Mouse (Mus musculus) T-cell, adult 66 days (primary cell): ENCODE data around the gene Xrcc2. TPM values are rescaled to one million over a fixed set of nuclear protein-coding genes. Genes with fewer than 3 reads are reported as not detected.

Experiments
- total RNA-seq, 2 experiments: library from RNA; stranded (reverse); gene quantifications; 3 replicates in 1 of 2; 4 replicates in 1 of 2; pipeline ENCODE4 v1.2.4; 2023

Gene Xrcc2
- total RNA-seq: 10 to 100 TPM; 11.7 to 18.2 TPM

GRCm38 (mm10) chr5:25705567-25706349, at the start of gene Xrcc2:
Gene Xrcc2, minus strand, starts transcription at chr5:25705825.

Other genes starting within 250 kb of the Xrcc2 start
- 100 to 1,000 TPM; 170 to 187 TPM for gene Kmt2c, start 207.0 kb downstream of the Xrcc2 start, total RNA-seq
- not detected for gene Cct8l1, start 189.8 kb downstream of the Xrcc2 start, total RNA-seq
- gene Actr3b, start 54.2 kb upstream of the Xrcc2 start, total RNA-seq: 1 to 10 TPM; 1.0 to 1.1 TPM
- not detected for gene Gm21663, start 236.6 kb upstream of the Xrcc2 start, total RNA-seq
- not detected for gene Gm21671, start 248.6 kb upstream of the Xrcc2 start, total RNA-seq